Mouse (Mus musculus): ENCODE measurements around the gene Gm30302. TPM values are rescaled to one million over a fixed set of nuclear protein-coding genes. Genes with fewer than 3 reads are reported as not detected.

The Gm30302 gene
- total and polyA plus RNA-seq, 2 experiments = not detected

GRCm38 (mm10) chr13:49830355-49830754, 31.6 kb upstream of the Gm30302 start:
- 75% methylated on average over 3 of the region's 3 CpGs for WGBS
- Histone ChIP-seq H3K4me1 (ENCODE audit: control insufficient read depth, insufficient read depth, low read length) (no peaks in the 10 kb centered on the region), H3K36me3 (ENCODE audit: control insufficient read depth, insufficient read depth, low read length) (no peaks in the 10 kb centered on the region), H3K27me3 (ENCODE audit: control insufficient read depth, insufficient read depth, low read length) (no peaks in the 10 kb centered on the region), H3K4me3 (ENCODE audit: insufficient read depth, low read depth, low read length) (no peak overlapping the region), H3K9ac (ENCODE audit: low read depth, low read length) (no peak overlapping the region), H3K79me2 (ENCODE audit: control insufficient read depth, insufficient read depth, low read length) (no peaks in the 10 kb centered on the region), H3K27ac (replicated peaks; ENCODE audit: insufficient read depth, low read depth, low read length) (no peak overlapping the region)
- no peak for DNase-seq (ENCODE audit: extremely low read depth, low read depth, low spot score)
- TF ChIP-seq CTCF (IDR thresholded peaks at IDR 0.05; ENCODE audit: low read depth, low read length) (no peak), POLR2A (IDR thresholded peaks at IDR 0.05; ENCODE audit: extremely low read depth, insufficient read depth, low read length) (no peak)

GRCm38 (mm10) chr13:49825300-49825699, 26.5 kb upstream of the Gm30302 start:
- H3K9ac ChIP-seq (ENCODE audit: low read depth, low read length) = no peak overlapping the region
- no peaks in the 10 kb centered on the region for H3K36me3 ChIP-seq (ENCODE audit: control insufficient read depth, insufficient read depth, low read length)
- H3K79me2 ChIP-seq (ENCODE audit: control insufficient read depth, insufficient read depth, low read length) = no peaks in the 10 kb centered on the region
- no peak overlapping the region for H3K27ac ChIP-seq (replicated peaks; ENCODE audit: insufficient read depth, low read depth, low read length)
- DNase-seq (ENCODE audit: extremely low read depth, low read depth, low spot score) = no peak
- 92% methylated on average over 4 of the region's 4 CpGs for WGBS
- TF ChIP-seq POLR2A (IDR thresholded peaks at IDR 0.05; ENCODE audit: extremely low read depth, insufficient read depth, low read length) (no peak), CTCF (IDR thresholded peaks at IDR 0.05; ENCODE audit: low read depth, low read length) (no peak)
- no peaks in the 10 kb centered on the region for H3K4me1 ChIP-seq (ENCODE audit: control insufficient read depth, insufficient read depth, low read length)
- H3K4me3 ChIP-seq (ENCODE audit: insufficient read depth, low read depth, low read length) = no peak overlapping the region
- no peaks in the 10 kb centered on the region for H3K27me3 ChIP-seq (ENCODE audit: control insufficient read depth, insufficient read depth, low read length)

- Histone ChIP-seq H3K36me3 (ENCODE audit: control insufficient read depth, insufficient read depth, low read length) (no peaks in the 10 kb centered on the region), H3K27ac (replicated peaks; ENCODE audit: insufficient read depth, low read depth, low read length) (no peak overlapping the region), H3K27me3 (ENCODE audit: control insufficient read depth, insufficient read depth, low read length) (no peaks in the 10 kb centered on the region), H3K4me1 (ENCODE audit: control insufficient read depth, insufficient read depth, low read length) (no peaks in the 10 kb centered on the region), H3K79me2 (ENCODE audit: control insufficient read depth, insufficient read depth, low read length) (no peaks in the 10 kb centered on the region), H3K4me3 (ENCODE audit: insufficient read depth, low read depth, low read length) (no peak overlapping the region), H3K9ac (ENCODE audit: low read depth, low read length) (no peak overlapping the region)
- no peak for TF ChIP-seq CTCF (IDR thresholded peaks at IDR 0.05; ENCODE audit: low read depth, low read length)
- no peak for TF ChIP-seq POLR2A (IDR thresholded peaks at IDR 0.05; ENCODE audit: extremely low read depth, insufficient read depth, low read length)
- no peak for DNase-seq (ENCODE audit: extremely low read depth, low read depth, low spot score)
- 77% methylated on average over 3 of the region's 3 CpGs for WGBS
These were observed 16.2 kb upstream of the Gm30302 start for GRCm38 (mm10) chr13:49814958-49815357.

DNA sequence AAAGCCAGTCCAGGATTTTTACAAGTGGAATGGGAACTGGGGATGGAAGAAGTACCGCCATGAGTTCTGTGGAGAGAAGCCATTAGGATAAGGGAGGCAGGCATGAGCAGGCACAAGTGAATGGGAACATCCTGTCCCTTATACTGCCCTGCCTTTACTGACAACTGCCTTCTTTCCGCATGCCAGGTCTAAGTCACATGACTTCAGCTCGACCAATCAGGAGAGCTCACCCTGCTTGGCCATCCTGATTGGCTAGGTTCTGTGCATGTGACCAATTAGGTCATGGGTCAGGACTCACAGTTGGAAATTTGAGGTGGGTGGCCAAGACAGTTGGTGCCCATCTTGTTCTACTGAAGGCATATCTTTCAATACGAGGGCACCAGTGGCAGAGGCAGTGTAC, 15.6 kb upstream of the Gm30302 start:
- WGBS = 86% methylated on average over 4 of the region's 4 CpGs
- Histone ChIP-seq H3K9ac (ENCODE audit: low read depth, low read length) (no peak overlapping the region), H3K4me3 (ENCODE audit: insufficient read depth, low read depth, low read length) (no peak overlapping the region), H3K79me2 (ENCODE audit: control insufficient read depth, insufficient read depth, low read length) (no peaks in the 10 kb centered on the region), H3K27ac (replicated peaks; ENCODE audit: insufficient read depth, low read depth, low read length) (no peak overlapping the region), H3K4me1 (ENCODE audit: control insufficient read depth, insufficient read depth, low read length) (no peaks in the 10 kb centered on the region), H3K27me3 (ENCODE audit: control insufficient read depth, insufficient read depth, low read length) (no peaks in the 10 kb centered on the region), H3K36me3 (ENCODE audit: control insufficient read depth, insufficient read depth, low read length) (no peaks in the 10 kb centered on the region)
- TF ChIP-seq POLR2A (IDR thresholded peaks at IDR 0.05; ENCODE audit: extremely low read depth, insufficient read depth, low read length) (no peak), CTCF (IDR thresholded peaks at IDR 0.05; ENCODE audit: low read depth, low read length) (no peak)
- DNase-seq (ENCODE audit: extremely low read depth, low read depth, low spot score) = no peak

DNA sequence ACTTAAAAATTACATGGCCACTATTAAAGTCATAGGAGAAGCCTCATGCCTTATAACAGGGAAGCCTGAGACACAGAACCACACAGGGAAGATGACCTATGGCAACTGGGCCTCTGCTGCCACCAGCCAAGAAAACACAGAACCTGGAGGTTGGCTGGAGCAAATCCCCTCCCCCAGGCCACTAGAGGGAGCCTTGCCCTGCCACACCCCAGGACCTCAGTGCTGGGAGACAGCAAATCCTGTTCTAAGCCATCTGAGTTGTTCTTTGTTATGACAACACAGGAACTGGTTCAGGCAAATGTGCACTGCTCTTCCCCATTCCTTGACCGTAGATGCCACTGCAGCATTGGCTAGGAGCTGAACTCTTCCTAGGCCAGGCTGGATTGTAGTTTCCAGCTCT, 8.3 kb upstream of the Gm30302 start:
- TF ChIP-seq POLR2A (IDR thresholded peaks at IDR 0.05; ENCODE audit: extremely low read depth, insufficient read depth, low read length) (no peak), CTCF (IDR thresholded peaks at IDR 0.05; ENCODE audit: low read depth, low read length) (0 out of 2 replicates have a peak, but pooled peaks have one; percentile 18)
- H3K79me2 ChIP-seq (ENCODE audit: control insufficient read depth, insufficient read depth, low read length) = no peaks in the 10 kb centered on the region
- no peaks in the 10 kb centered on the region for H3K27me3 ChIP-seq (ENCODE audit: control insufficient read depth, insufficient read depth, low read length)
- WGBS = 72% methylated on average over 1 of the region's 1 CpGs
- H3K4me1 ChIP-seq (ENCODE audit: control insufficient read depth, insufficient read depth, low read length) = no peaks in the 10 kb centered on the region
- H3K4me3 ChIP-seq (ENCODE audit: insufficient read depth, low read depth, low read length) = no peak overlapping the region
- DNase-seq (ENCODE audit: extremely low read depth, low read depth, low spot score) = no peak
- H3K27ac ChIP-seq (replicated peaks; ENCODE audit: insufficient read depth, low read depth, low read length) = no peak overlapping the region
- H3K36me3 ChIP-seq (ENCODE audit: control insufficient read depth, insufficient read depth, low read length) = no peaks in the 10 kb centered on the region
- H3K9ac ChIP-seq (ENCODE audit: low read depth, low read length) = no peak overlapping the region

GRCm38 (mm10) chr13:49788563-49789393, 10.0 kb downstream of the Gm30302 start:
- Histone ChIP-seq H3K9ac (ENCODE audit: low read depth, low read length) (no peak overlapping the region), H3K4me1 (ENCODE audit: control insufficient read depth, insufficient read depth, low read length) (peaks cover 5% of the 10 kb centered on the region), H3K36me3 (ENCODE audit: control insufficient read depth, insufficient read depth, low read length) (no peaks in the 10 kb centered on the region), H3K4me3 (ENCODE audit: insufficient read depth, low read depth, low read length) (no peak overlapping the region), H3K27ac (replicated peaks; ENCODE audit: insufficient read depth, low read depth, low read length) (no peak overlapping the region), H3K79me2 (ENCODE audit: control insufficient read depth, insufficient read depth, low read length) (no peaks in the 10 kb centered on the region), H3K27me3 (ENCODE audit: control insufficient read depth, insufficient read depth, low read length) (no peaks in the 10 kb centered on the region)
- TF ChIP-seq POLR2A (IDR thresholded peaks at IDR 0.05; ENCODE audit: extremely low read depth, insufficient read depth, low read length) (no peak), CTCF (IDR thresholded peaks at IDR 0.05; ENCODE audit: low read depth, low read length) (no peak)
- 49% methylated on average over 5 of the region's 5 CpGs for WGBS
- peak; percentile 44 for DNase-seq (ENCODE audit: extremely low read depth, low read depth, low spot score)
